Mouse (Mus musculus) G1E (cell line): ENCODE data around the gene Filip1. TPM values are rescaled to one million over a fixed set of nuclear protein-coding genes. Genes with fewer than 3 reads are reported as not detected.

Experiments used
- ATAC-seq: 2 replicates; pipeline ENCODE4 v1.8.0; 2016; ENCODE audit warnings: mild to moderate bottlenecking; ENCODE audit not compliant: insufficient number of reproducible peaks, poor library complexity, low FRiP score, severe bottlenecking; ENCODE audit errors: extremely low read depth
- DNase-seq: peaks from one replicate; pipeline ENCODE4 v3.0.0; 2012; ENCODE audit warnings: low spot score
- H3K27me3 ChIP-seq: 2 replicates; pipeline ENCODE4 v1.6.1; 2012; ENCODE audit warnings: mild to moderate bottlenecking, low read length, inconsistent platforms; ENCODE audit not compliant: insufficient read depth
- H3K36me3 ChIP-seq: replicated peaks from 2 replicates; pipeline ENCODE3; 2012; ENCODE audit warnings: mild to moderate bottlenecking, inconsistent platforms
- H3K4me1 ChIP-seq: 2 replicates; pipeline ENCODE4 v1.6.1; 2012; ENCODE audit warnings: low read depth, low read length, inconsistent platforms, mixed read lengths; ENCODE audit not compliant: insufficient read depth
- H3K4me3 ChIP-seq: 2 replicates; pipeline ENCODE4 v1.5.1; 2012; ENCODE audit warnings: low read depth, mild to moderate bottlenecking, inconsistent platforms, low read length, moderate library complexity, mixed read lengths
- H3K9me3 ChIP-seq: replicated peaks from 2 replicates; pipeline ENCODE4 v1.6.1; 2012; ENCODE audit warnings: inconsistent platforms
- CTCF ChIP-seq: IDR thresholded peaks from 2 replicates; pipeline ENCODE4 v1.5.1; 2012; ENCODE audit warnings: low read depth, low read length, inconsistent platforms, mixed read lengths
- GATA1 ChIP-seq: IDR thresholded peaks from 2 replicates; pipeline ENCODE4 v1.6.1; 2012; ENCODE audit warnings: borderline replicate concordance, low read length, inconsistent platforms, mixed read lengths
- GATA2 ChIP-seq: IDR thresholded peaks from 2 replicates; pipeline ENCODE4 v1.6.1; 2012; ENCODE audit warnings: low read depth, low read length, inconsistent platforms, borderline replicate concordance
- POLR2AphosphoS5 ChIP-seq: IDR thresholded peaks from 2 replicates; pipeline ENCODE4 v1.6.1; 2012; ENCODE audit warnings: low read depth, low read length, inconsistent platforms; ENCODE audit not compliant: insufficient replicate concordance
- TAL1 ChIP-seq: conservative IDR thresholded peaks from 2 replicates; pipeline ENCODE4 v1.6.1; 2012; ENCODE audit warnings: low read depth, low read length, inconsistent platforms, mixed read lengths
- polyA plus RNA-seq: library from polyadenylated mRNA; stranded (reverse); fragments of >175 nt; gene quantifications from 2 replicates; pipeline ENCODE4 v1.2.3, GENCODE M21; 2012
- total RNA-seq, 2 experiments: library from RNA; stranded (forward) in 1 of 2; stranded (reverse) in 1 of 2; fragments of 200-1000 nt in 1 of 2; fragments of >200 nt in 1 of 2; fragmentation: Nextera tagmentation in 1 of 2; gene quantifications; 2 replicates each; pipeline ENCODE4 v1.2.3; 2014 to 2017

Gene Filip1
- total and polyA plus RNA-seq, 3 experiments: 0.11 TPM; not detected in 2

DNA sequence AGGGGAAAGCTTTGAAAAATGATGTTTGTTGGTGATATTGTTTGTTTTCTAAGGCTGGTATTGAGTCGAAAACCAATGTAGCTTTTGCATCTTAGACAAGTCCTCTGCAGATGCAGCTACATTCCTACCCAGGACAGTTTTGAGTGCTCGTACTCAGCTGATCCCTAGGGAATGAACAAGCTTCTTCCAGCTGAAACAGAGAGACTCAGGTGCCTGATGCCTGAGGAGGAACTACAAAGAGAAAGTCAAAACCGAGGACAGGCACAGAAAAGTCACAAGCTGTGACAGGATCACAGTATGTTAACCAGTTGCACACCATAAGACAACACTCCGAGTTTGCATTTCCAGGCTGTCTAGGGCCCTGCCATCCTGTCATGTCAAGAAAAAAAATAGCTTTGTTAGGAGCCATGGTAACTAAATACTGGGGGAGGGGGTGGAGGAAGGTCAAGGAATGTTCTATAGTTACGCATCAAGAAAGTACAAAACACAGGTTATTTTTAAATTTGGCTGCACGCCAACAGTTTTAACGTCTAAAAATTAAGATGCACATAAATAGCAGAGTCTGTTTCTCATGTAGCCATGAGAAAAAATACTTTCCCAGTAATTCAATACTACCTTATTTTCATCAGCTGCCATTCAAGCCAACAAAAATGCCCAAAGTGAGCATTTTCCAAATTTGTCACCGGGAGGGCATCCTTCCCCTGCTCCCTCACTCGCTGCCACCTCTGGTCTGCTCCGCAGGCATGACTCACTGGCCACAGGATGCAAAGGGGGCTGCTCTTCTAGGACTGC is 90.8 kb downstream of the Filip1 start:
- H3K27me3 ChIP-seq: peaks cover 9% of the 10 kb centered on the region; the same call in 1 of the 2 replicates
- H3K9me3 ChIP-seq: no peaks in the 10 kb centered on the region
- DNase-seq (no peak), ATAC-seq (no peak)
- H3K4me1 ChIP-seq: peaks cover 6% of the 10 kb centered on the region
- no peaks in the 10 kb centered on the region for H3K36me3 ChIP-seq
- no peak for TF ChIP-seq TAL1
- TF ChIP-seq GATA2: no peak
- no peak for TF ChIP-seq POLR2AphosphoS5
- TF ChIP-seq CTCF: no peak
- no peak for TF ChIP-seq GATA1
- H3K4me3 ChIP-seq: no peak overlapping the region

DNA sequence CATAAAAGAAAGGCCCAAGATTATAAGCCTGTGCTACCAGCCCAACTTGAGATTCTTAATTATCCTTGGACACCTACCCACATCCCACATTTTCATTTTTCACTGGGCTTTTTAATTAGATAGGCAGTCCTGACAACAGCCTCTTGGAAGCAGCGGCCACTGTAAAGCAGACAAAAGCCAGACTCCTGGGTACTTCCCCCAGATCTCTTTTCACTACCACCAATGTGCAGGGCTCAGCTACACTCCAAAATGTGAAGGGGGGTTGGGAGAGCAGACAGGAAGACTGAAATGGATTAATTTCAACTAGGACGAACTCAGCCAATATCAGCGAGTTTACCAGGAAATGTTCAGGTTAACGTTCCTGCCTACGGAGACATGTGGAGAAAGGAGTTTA is 92.1 kb downstream of the Filip1 start:
- H3K27me3 ChIP-seq: peaks cover 9% of the 10 kb centered on the region; the same call in 1 of the 2 replicates
- H3K4me3 ChIP-seq: no peak overlapping the region
- ATAC-seq: no peak
- TF ChIP-seq GATA2: no peak
- TF ChIP-seq GATA1: no peak
- TF ChIP-seq CTCF: no peak
- TF ChIP-seq TAL1: no peak
- no peak for TF ChIP-seq POLR2AphosphoS5
- no peaks in the 10 kb centered on the region for H3K36me3 ChIP-seq
- no peak for DNase-seq
- peaks cover 6% of the 10 kb centered on the region for H3K4me1 ChIP-seq
- H3K9me3 ChIP-seq: no peaks in the 10 kb centered on the region

DNA sequence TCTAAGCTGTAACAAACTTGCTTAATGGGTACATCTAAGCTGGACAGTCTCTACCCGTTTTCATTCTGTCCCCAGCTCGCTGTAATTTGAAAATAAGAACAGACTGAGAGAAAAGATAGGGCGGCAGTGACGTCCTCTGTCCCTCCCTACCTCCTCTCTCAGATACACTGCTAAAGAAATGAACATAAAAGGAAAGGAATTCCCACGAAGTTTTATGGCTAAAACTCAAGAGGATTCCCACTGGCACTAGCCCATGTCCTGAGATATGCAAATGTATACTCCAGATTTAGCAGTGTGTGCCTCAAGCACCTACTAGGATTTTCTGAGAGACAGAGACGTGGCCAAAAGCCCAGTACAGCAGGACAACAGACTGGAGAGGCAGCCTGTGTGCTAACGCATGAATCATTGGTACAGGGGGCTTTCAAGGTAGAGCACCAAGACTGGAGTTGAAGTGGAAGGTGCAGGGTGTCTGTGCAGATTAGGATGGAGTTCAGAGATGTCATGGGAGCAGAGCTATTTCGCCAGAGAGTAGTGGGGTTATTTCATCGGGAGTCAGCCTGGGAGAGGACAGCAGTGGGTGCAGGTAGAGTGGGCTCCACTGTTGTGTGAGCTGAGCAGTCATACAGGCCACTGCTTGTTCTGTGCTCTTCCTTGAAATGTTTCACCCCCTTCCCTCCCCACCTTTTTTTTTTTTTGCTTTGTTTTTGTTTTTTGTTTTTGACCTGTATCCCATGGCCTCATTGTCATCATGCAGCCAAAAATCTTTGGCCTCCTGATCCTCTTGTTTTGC is 92.7 kb downstream of the Filip1 start:
- peaks cover 6% of the 10 kb centered on the region for H3K4me1 ChIP-seq
- H3K36me3 ChIP-seq: no peaks in the 10 kb centered on the region
- ATAC-seq (no peak), DNase-seq (no peak)
- no peak for TF ChIP-seq GATA2
- H3K4me3 ChIP-seq: no peak overlapping the region
- no peaks in the 10 kb centered on the region for H3K9me3 ChIP-seq
- peaks cover 9% of the 10 kb centered on the region; the same call in 1 of the 2 replicates for H3K27me3 ChIP-seq

DNA sequence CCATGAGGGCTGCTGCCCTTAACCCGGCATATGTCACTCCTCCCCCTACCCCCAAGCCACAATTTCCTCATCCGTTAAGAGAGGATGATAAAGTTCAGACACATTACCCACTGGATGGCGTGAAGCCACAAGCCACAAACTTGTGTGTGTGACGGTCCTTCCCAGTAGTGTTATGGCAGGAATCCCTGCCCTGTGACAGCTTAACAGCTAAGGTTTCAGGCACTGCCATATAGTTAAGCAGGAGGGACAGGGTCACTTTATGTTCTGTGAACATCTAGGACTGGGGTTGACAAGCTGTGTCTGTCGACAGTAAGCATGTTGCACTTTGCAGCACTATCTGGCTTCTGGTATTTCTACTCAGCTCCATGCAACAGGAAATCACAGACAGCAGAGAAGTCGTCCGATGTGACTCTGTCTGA is 93.3 kb downstream of the Filip1 start:
- no peak for DNase-seq
- TF ChIP-seq POLR2AphosphoS5 (no peak), GATA1 (no peak), TAL1 (no peak)
- no peak overlapping the region for H3K4me3 ChIP-seq

DNA sequence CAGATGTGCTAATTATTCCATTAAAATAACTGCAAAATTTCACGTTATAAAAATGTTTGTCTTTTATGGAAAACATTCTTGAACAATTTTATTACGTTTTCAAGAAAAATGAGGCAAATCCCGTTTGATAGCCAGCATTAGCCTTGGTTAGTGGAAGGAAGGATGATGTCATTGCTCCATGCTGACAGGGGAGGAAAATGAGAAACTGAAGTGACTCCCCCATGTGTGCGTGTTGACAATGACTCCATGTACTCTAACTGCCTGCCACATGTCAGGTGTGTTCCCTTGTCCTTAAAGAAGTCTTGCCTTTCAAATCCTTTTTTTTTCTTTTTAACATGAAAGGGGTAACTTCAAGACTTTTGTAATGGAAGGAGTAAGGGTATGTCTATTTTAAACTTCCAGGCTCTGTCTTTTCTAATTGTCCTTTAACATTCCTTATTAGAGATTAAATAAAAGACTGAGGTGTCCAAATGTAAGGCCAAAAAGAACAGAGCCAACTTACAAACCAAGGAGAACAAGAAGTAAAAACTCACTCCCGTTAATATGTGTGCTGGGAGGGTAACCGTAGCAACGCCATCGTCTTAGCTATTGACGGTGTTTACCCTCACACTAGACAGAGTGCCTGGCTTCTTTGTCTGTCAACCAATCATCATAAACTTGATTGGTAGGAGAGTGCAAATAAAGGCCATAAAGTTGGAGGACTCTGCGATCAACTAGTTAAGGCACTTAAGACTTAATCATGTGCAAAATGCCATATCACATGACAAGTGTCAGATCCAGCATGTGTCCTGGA is 94.1 kb downstream of the Filip1 start:
- no peaks in the 10 kb centered on the region for H3K36me3 ChIP-seq
- peaks cover 9% of the 10 kb centered on the region; the same call in 1 of the 2 replicates for H3K27me3 ChIP-seq
- H3K4me1 ChIP-seq: peaks cover 6% of the 10 kb centered on the region
- DNase-seq: no peak
- TF ChIP-seq POLR2AphosphoS5 (no peak), TAL1 (no peak)
- no peak overlapping the region for H3K4me3 ChIP-seq
- no peaks in the 10 kb centered on the region for H3K9me3 ChIP-seq
- no peak for ATAC-seq

More for the DNA sequence above, 93.3 kb downstream of the Filip1 start:
- no peaks in the 10 kb centered on the region for H3K9me3 ChIP-seq
- peaks cover 9% of the 10 kb centered on the region; the same call in 1 of the 2 replicates for H3K27me3 ChIP-seq
- no peak for ATAC-seq
- H3K36me3 ChIP-seq: no peaks in the 10 kb centered on the region
- H3K4me1 ChIP-seq: peaks cover 6% of the 10 kb centered on the region

DNA sequence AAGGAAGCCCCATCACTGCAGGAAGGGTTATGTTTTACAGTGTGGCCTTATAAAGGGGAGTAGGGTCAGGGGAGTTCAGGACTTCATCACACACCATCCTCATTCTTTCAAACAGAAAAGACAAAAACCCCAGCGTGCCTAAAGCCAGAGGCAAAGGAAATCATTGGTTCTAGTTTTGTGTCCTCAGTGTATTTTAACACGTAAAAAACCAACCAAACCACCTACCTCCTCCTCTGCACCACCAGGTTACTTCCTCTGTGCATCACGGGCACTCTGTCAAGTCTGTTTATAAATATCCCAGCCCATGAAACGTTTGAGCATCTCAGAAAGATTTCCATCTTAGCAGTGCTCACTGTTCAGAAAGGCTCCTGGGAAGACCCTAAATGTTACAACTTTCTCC is 98.4 kb downstream of the Filip1 start:
- no peak overlapping the region for H3K4me3 ChIP-seq
- H3K27me3 ChIP-seq: 0 out of 2 replicates have a peak, but pooled peaks cover 3% of the 10 kb centered on the region
- DNase-seq (no peak), ATAC-seq (no peak)
- no peaks in the 10 kb centered on the region for H3K36me3 ChIP-seq
- TF ChIP-seq TAL1: no peak
- no peak for TF ChIP-seq POLR2AphosphoS5
- H3K4me1 ChIP-seq: peaks cover 4% of the 10 kb centered on the region
- no peaks in the 10 kb centered on the region for H3K9me3 ChIP-seq
